Mouse (Mus musculus): ENCODE data around the gene Cryab.

Gene Cryab

DNA sequence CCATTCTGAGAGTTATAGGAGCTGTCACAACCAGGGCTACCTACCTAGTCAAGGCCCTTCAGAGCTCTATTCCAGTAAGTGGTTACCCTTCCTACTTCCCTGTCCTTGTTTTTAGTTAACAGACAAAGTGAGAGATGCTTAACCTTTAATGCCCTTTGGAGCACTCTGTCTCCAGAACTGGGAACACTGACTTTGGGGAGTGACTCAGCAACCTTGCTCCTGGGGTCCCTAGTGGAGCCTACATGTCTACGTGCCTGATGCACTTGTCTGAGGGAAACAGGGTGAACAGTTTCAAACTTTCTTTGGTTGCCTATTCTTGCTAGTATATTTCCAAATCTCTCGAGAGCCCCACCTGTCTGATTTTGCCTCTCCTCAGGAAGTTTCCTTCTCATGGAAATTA, 8.4 kb upstream of the Cryab start:
- DNase-seq = no peak

GRCm38 (mm10) chr9:50745806-50746205, 5.3 kb upstream of the Cryab start:
- DNase-seq = no peak

DNA sequence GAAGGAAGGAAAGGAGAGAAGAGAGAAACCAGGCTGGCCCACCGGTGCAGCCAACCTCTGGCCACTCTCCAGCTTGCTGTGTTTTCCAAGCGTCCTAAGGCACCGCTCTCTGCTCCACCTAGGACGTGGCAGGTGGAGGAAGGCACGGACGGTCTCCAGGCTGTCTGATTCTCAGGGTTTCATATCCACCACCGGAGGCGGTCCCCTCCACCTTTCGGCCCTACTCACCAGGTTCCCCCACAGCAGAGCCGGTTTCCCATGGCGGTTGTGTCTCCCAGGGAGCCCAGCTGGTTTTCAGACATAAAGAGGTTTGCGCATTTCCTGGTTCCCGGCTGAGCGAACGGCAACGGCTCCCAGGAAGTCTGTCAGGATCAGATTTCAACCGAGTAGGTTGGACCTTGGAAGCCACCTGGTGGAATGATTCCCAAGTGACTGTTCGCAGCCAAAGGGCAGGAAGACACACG, 4.9 kb upstream of the Cryab start, which contains the start of gene 2310030G06Rik:
Gene 2310030G06Rik (minus strand): TSS at position 323 of the 464 bp plus-strand sequence.
- DNase-seq = peak; percentile 46 to 49

DNA sequence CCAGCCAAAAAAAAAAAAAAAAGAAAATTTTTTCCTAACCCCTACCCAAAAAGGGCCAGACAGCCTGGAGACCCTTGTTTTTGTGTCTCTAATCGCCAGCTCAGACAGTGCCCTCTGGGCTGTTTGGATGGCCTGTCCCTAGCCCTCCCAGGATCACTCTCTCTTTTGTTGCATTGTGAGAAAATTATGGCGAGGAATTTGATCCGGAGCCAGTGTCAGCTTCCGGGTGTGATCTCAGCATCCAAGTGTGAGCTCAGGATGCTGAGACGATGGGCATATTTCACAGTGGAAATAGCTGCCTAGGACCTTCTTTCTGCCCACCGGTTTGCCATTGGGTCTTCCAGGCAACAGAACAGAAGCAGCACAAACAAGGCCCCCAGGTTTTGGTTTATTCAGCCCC, 419 bp upstream of the Cryab start:
- DNase-seq = peak in 1 of 2 experiments; percentile 20

- peak; percentile 71 to 72 for DNase-seq
These were observed 1.0 kb downstream of the Cryab start, which contains the start of gene Hspb2 for GRCm38 (mm10) chr9:50752054-50752602. Gene Hspb2, minus strand, starts transcription at chr9:50752354.

- DNase-seq = peak; percentile 81 to 82
These were observed 1.9 kb downstream of the Cryab start for GRCm38 (mm10) chr9:50752784-50753615.

DNA sequence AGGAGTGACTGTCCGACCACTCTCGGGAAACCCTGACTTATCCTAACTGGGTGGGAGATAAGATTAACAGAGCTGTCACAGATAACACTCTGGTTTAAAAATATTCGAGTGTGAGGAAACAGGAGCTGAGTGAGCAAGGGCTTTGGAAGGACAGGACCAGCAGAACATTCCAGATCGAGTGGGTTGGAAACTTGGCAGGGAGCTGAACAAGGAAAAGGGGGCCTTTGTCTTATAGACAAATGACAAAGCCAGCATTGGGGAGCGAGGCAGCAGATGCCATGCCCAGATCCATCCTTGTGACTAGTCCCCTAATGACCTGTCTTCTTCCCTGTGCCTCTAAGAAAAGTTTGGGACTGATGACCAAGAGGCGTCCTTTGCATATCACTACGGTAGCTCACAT, 2.8 kb downstream of the Cryab start:
- no peak for DNase-seq

GRCm38 (mm10) chr9:50756711-50757110, 5.6 kb downstream of the Cryab start:
- no peak for DNase-seq

- DNase-seq = no peak
These were observed 10.6 kb downstream of the Cryab start for GRCm38 (mm10) chr9:50761520-50762243.

DNA sequence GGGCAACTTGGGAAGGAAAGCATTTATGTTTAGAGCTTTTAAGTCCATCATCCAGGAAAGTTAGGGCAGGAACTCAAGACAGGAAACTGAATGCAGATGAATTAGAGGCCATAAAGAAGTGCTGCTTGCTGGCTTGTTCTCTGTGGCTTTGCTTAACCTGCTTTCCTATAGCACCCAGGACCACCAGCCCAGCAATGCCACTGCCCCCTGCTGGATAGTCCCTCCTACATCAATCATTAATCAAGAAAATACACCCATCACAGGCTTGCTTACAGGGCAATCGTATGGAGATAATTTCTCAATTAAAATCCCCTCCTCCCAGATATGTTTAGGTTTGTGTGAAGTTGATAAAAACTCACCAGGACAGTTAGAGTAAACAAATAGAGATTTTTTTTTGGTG, 12.2 kb downstream of the Cryab start:
- peak; percentile 64 to 66 for DNase-seq

DNA sequence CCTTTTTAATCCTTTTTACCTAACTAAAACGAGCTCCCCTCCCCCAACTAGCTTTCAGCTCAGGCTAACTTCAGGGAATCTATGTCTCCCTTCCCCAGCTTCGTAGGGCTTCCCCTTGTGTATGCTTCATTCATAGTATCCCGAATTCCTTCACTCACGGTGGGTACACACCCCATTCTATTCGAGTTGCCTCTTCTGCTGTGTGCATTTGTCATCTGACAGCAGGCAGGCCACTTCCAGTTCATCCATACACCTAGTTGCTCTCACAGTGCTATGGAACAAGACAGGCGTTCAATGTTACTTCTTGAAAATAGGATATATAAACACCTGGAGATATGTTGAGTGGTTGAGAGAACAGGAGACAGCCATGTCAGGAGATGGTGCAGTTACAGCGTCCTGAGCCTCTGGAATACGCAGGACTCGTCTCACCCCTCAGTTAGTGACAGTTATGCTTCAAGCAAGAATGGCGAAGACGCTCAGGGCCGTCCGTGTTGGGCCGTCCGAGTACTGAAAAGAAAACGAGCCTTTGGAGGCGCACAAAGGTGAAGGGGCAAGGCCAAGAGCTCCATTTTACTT, 16.5 kb downstream of the Cryab start:
- peak in 1 of 2 experiments; percentile 30 for DNase-seq

- DNase-seq = peak; percentile 99
These were observed 17.2 kb downstream of the Cryab start, which contains the start of gene Fdxacb1 for GRCm38 (mm10) chr9:50768107-50769002. Gene Fdxacb1, plus strand, starts transcription at chr9:50768236.

GRCm38 (mm10) chr9:50770011-50770410, 18.9 kb downstream of the Cryab start:
- DNase-seq = no peak

- DNase-seq = no peak
These were observed 22.9 kb downstream of the Cryab start for GRCm38 (mm10) chr9:50774026-50774462.

DNA sequence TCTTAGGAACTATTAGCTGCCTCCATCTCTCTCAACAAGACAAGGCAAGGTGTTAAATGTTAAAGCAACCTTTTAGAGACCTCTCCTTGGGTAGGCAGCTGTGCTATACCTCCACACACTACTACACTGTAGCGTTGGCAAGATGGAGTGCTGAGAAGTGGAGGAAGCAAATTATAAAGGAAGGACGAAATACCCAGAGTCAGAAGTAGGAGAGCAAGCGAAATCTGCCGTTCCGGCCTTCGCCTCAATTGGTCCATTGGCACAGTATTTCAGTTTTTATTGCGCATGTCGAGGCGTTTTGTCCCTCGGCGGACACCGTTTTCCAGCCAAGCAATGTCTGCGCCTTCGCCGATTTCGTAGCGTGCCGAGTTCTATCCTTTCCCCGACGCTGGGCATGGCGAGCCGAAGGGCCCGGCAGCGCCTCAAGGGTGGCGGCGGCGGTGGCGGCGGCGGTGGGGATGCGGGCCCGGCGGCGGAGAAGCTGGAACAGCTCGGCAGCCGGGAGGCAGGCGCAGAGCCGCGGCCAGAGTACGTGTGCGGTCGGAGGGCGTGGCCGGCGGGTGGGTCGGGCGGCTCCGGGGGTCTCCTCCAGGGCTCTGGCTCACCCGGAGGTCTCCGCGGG, 24.0 kb downstream of the Cryab start, which contains the start of the genes Alg9 and 1110032A03Rik:
Gene Alg9 (plus strand): TSS at position 29 of the 622 bp plus-strand sequence.
Gene 1110032A03Rik (minus strand): TSS at position 530 of the 622 bp plus-strand sequence.
- DNase-seq = peak; percentile 96 to 97

DNA sequence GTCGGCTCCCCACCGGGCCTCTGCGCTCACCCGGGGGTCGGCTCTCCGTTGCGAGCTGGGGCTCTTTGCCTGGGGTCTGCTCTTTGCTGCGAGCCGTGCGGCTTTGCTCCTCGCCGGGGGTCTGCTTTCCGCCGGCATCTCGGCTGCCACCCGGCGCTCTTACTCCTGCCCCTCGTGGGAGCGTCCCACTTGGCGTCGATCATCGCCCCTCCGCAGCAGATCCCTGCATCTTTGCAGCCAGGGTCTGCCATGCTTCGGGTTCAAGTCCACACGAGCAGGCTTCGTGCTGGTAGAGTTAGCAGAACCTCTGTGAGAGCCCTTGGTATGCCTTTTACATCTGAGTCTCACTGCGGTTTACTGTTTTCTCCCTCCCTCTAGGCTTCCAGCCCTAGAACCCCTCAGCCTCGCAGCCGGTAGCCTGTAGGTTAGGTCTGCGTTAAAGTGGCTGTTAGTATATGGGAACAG, 24.6 kb downstream of the Cryab start:
- peak; percentile 50 to 54 for DNase-seq

DNA sequence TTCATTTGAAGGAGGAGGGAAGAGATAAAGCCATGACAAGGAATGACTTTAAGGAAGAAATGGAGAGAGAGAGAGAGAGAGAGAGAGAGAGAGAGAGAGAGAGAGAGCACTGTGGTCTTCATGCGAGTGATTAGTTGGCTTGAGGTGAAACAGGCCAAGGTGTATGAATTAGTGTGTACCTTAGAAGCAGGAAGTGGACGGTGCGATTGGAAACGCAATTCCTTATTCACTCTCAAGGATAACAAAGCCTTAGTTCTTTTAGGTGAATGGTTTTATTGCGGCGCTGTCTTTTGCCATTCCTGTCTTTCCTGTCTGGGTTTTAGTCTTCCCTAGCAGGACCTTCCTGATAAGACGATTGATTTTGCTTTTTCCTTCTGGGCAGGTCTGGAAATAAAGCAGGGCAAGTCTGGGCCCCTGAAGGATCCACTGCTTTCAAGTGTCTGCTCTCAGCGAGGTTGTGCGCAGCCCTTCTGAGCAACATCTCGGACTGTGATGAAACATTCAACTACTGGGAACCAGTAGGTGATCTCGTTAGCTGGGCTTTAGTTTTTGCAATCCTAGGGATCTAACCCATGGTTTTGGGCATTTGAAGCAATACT, 25.1 kb downstream of the Cryab start:
- DNase-seq = no peak

GRCm38 (mm10) chr9:50782155-50782554, 31.0 kb downstream of the Cryab start:
- DNase-seq = peak; percentile 44 to 45

GRCm38 (mm10) chr9:50795266-50795665, 44.1 kb downstream of the Cryab start:
- DNase-seq = no peak

DNA sequence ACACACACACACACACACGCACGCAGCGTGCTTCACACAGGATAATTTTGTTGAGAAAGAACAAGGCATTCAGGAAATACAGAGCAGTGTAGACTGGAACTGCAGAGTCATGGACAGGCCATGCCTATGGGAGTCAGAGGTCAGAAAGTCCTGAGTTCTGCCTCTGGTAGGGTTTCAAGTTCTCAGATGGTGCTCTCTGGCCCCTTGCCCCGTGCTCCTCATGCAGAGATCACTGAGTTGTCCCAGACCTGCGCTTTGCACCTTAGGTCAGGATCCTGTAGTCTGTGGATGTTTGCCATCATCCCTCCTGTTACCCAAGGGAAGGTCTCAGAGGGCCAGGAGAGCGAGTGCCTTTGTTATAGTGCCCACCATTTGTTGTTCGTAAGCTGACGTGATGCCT, 45.7 kb downstream of the Cryab start:
- no peak for DNase-seq
